Mouse (Mus musculus) T-helper 2 cell (primary cell): ENCODE results near the gene Gm4491.

Experiments used
- in situ Hi-C: fragments of 300-600 bp; cut with MboI, MseI; formaldehyde crosslinking; loops from one replicate; pipeline ENCODE4 v1.15.1; 2025; ENCODE audit warnings: high pct_unique_total_duplicates

Gm4491 gene

GRCm38 (mm10) chr14:57115823-57116544, at the start of gene Gm4491:
Gene Gm4491 (minus strand): TSS chr14:57115883.
- in situ Hi-C loops: no loop called here

GRCm38 (mm10) chr14:57161833-57162232, 46.1 kb upstream of the Gm4491 start:
- in situ Hi-C loops: no loop called here

GRCm38 (mm10) chr14:57161201-57161600, 45.5 kb upstream of the Gm4491 start:
- in situ Hi-C loops: no loop called here

GRCm38 (mm10) chr14:57154916-57155315, 39.2 kb upstream of the Gm4491 start:
- in situ Hi-C loops: no loop called here

- in situ Hi-C loops: no loop called here
These were observed 30.1 kb upstream of the Gm4491 start for GRCm38 (mm10) chr14:57145741-57146140.

- in situ Hi-C loops: no loop called here
These were observed 19.6 kb upstream of the Gm4491 start for GRCm38 (mm10) chr14:57135265-57135664.

- in situ Hi-C loops: no loop called here
These were observed 17.5 kb upstream of the Gm4491 start, which contains the start of gene Gjb6 for GRCm38 (mm10) chr14:57133161-57133661. Gene Gjb6 (minus strand): TSS chr14:57133611.

GRCm38 (mm10) chr14:57127383-57127782, 11.7 kb upstream of the Gm4491 start:
- in situ Hi-C loops: no loop called here

GRCm38 (mm10) chr14:57122295-57122694, 6.6 kb upstream of the Gm4491 start:
- in situ Hi-C loops: no loop called here

GRCm38 (mm10) chr14:57109194-57109593, 6.5 kb downstream of the Gm4491 start:
- in situ Hi-C loops: loop anchor here (5.0 kb wide), 1 partner anchor 253 kb away; no protein-coding TSS in a partner anchor

- in situ Hi-C loops: loop anchor here (5.0 kb wide), 1 partner anchor 254 kb away; no protein-coding TSS in a partner anchor
These were observed 7.8 kb downstream of the Gm4491 start for GRCm38 (mm10) chr14:57107916-57108315.

GRCm38 (mm10) chr14:57107091-57107490, 8.6 kb downstream of the Gm4491 start:
- in situ Hi-C loops: loop anchor here (5.0 kb wide), 1 partner anchor 255 kb away; no protein-coding TSS in a partner anchor

- in situ Hi-C loops: loop anchor here (5.0 kb wide), 1 partner anchor 257 kb away; no protein-coding TSS in a partner anchor
These were observed 10.0 kb downstream of the Gm4491 start for GRCm38 (mm10) chr14:57105721-57106120.

- in situ Hi-C loops: loop anchor here (5.0 kb wide), 1 partner anchor 257 kb away; no protein-coding TSS in a partner anchor
These were observed 10.6 kb downstream of the Gm4491 start for GRCm38 (mm10) chr14:57105111-57105510.

GRCm38 (mm10) chr14:57104106-57105023, 11.3 kb downstream of the Gm4491 start, which contains the start of gene Gjb2:
Gene Gjb2 (minus strand): TSS chr14:57104702.
- in situ Hi-C loops: loop anchor here (5.0 kb wide), 1 partner anchor 258 kb away; no protein-coding TSS in a partner anchor

- in situ Hi-C loops: no loop called here
These were observed 12.0 kb downstream of the Gm4491 start for GRCm38 (mm10) chr14:57103711-57104105.

GRCm38 (mm10) chr14:57103121-57103520, 12.6 kb downstream of the Gm4491 start:
- in situ Hi-C loops: no loop called here

GRCm38 (mm10) chr14:57101623-57102022, 14.1 kb downstream of the Gm4491 start:
- in situ Hi-C loops: no loop called here

GRCm38 (mm10) chr14:57095855-57096254, 19.8 kb downstream of the Gm4491 start:
- in situ Hi-C loops: no loop called here

GRCm38 (mm10) chr14:57093029-57093428, 22.7 kb downstream of the Gm4491 start:
- in situ Hi-C loops: no loop called here

GRCm38 (mm10) chr14:57090001-57090400, 25.7 kb downstream of the Gm4491 start:
- in situ Hi-C loops: no loop called here

GRCm38 (mm10) chr14:57089107-57089506, 26.6 kb downstream of the Gm4491 start:
- in situ Hi-C loops: no loop called here
